Comparison of ENCODE assay signal across 7 mouse cellular contexts in genomic region chr5:43391412-43392029, GRCm38 (mm10).
DNase-seq lines count a peak whose midpoint lies in the region; ATAC-seq and TF ChIP-seq lines count a peak whose summit lies in the region.

No protein-coding gene starts in this region.

- 21% methylated on average over 3 of the region's 3 CpGs for WGBS in hindbrain, embryonic 14.5 days
- 23% methylated on average over 3 of the region's 3 CpGs for WGBS in stomach, postnatal 0 days

- H3K9ac ChIP-seq in hindbrain, embryonic 14.5 days: no peak overlapping the region
- H3K9ac ChIP-seq in stomach, postnatal 0 days (ENCODE audit: low read length): no peak overlapping the region

- H3K4me1 ChIP-seq in hindbrain, embryonic 14.5 days (replicated peaks; ENCODE audit: control insufficient read depth, insufficient read depth, low read length): no peaks in the 10 kb centered on the region
- H3K4me1 ChIP-seq in stomach, postnatal 0 days (replicated peaks; ENCODE audit: control insufficient read depth, insufficient read depth): no peaks in the 10 kb centered on the region

- no peaks in the 10 kb centered on the region for H3K27me3 ChIP-seq in hindbrain, embryonic 14.5 days (ENCODE audit: control insufficient read depth, insufficient read depth, low read length)
- H3K27me3 ChIP-seq in stomach, postnatal 0 days (ENCODE audit: control insufficient read depth, insufficient read depth, low read length): no peaks in the 10 kb centered on the region

- no peak overlapping the region for H3K27ac ChIP-seq in hindbrain, embryonic 14.5 days
- H3K27ac ChIP-seq in stomach, postnatal 0 days (replicated peaks): no peak overlapping the region

- H3K4me2 ChIP-seq in hindbrain, embryonic 14.5 days (replicated peaks): no peak overlapping the region
- no peak overlapping the region for H3K4me2 ChIP-seq in stomach, postnatal 0 days (replicated peaks; ENCODE audit: low read depth)

- H3K4me3 ChIP-seq in hindbrain, embryonic 14.5 days (replicated peaks; ENCODE audit: low read length): no peak overlapping the region
- no peak overlapping the region for H3K4me3 ChIP-seq in stomach, postnatal 0 days (ENCODE audit: low read depth, low read length)

- peak; percentile 86; the same call in 1 of the 2 replicates for ATAC-seq in hindbrain, embryonic 14.5 days (ENCODE audit: low FRiP score)
- peak; percentile 88 for ATAC-seq in stomach, postnatal 0 days (ENCODE audit: low FRiP score, low TSS enrichment)

- TF ChIP-seq CTCF in stomach, postnatal 0 days (IDR thresholded peaks at IDR 0.05; ENCODE audit: low read depth): peak; percentile 89

- DNase-seq in ES-CJ7 (ENCODE audit: low read depth, low spot score) (peak; percentile 53), ZHBTc4 (ENCODE audit: low read depth, low spot score) (peak; percentile 57)
- DNase-seq in embryo, embryonic 11.5 days (ENCODE audit: low read depth, low spot score): peak; percentile 32
- peak; percentile 56 for DNase-seq in hindbrain, embryonic 14.5 days (ENCODE audit: low spot score)
- DNase-seq in left cerebral cortex, adult 18-20 months (ENCODE audit: low spot score in 2 of 2): peak; percentile 16 to 34
- peak; percentile 58 for DNase-seq in mesoderm, embryonic 11.5 days (ENCODE audit: low read depth, low spot score)
- peak; percentile 62 for DNase-seq in stomach, postnatal 0 days (ENCODE audit: low spot score)

- no peaks in the 10 kb centered on the region for H3K9me3 ChIP-seq in hindbrain, embryonic 14.5 days (ENCODE audit: control insufficient read depth, low read length)
- no peaks in the 10 kb centered on the region for H3K9me3 ChIP-seq in stomach, postnatal 0 days (ENCODE audit: control insufficient read depth, low read length)

- TF ChIP-seq EP300 in stomach, postnatal 0 days (optimal IDR thresholded peaks at IDR 0.05): no peak

- no peaks in the 10 kb centered on the region for H3K36me3 ChIP-seq in hindbrain, embryonic 14.5 days (replicated peaks; ENCODE audit: control insufficient read depth, insufficient read depth)
- no peaks in the 10 kb centered on the region for H3K36me3 ChIP-seq in stomach, postnatal 0 days (ENCODE audit: control insufficient read depth, insufficient read depth, low read length)
